Mouse (Mus musculus) forebrain, embryonic 10.5 days (tissue): ENCODE measurements around the gene Tmem238l. TPM values are rescaled to one million over a fixed set of nuclear protein-coding genes. Genes with fewer than 3 reads are reported as not detected.

ENCODE experiments used
- DNase-seq: peaks from one replicate; pipeline ENCODE4 v3.0.0-alpha.2; 2017; ENCODE audit warnings: low spot score; ENCODE audit errors: extremely low spot score
- H3K27ac ChIP-seq: fragments of 300-500 bp; sonication (generic); 2 replicates; pipeline ENCODE4 v1.5.1; 2016; ENCODE audit warnings: mild to moderate bottlenecking
- H3K27me3 ChIP-seq: fragments of 300-500 bp; sonication (generic); 2 replicates; pipeline ENCODE4 v1.6.1; 2016; ENCODE audit warnings: mild to moderate bottlenecking; ENCODE audit not compliant: poor library complexity, severe bottlenecking
- H3K36me3 ChIP-seq: fragments of 300-500 bp; sonication (generic); replicated peaks from 2 replicates; pipeline ENCODE4 v1.6.1; 2016; ENCODE audit warnings: mild to moderate bottlenecking, moderate library complexity
- H3K4me1 ChIP-seq: fragments of 300-500 bp; sonication (generic); 2 replicates; pipeline ENCODE4 v1.6.1; 2016
- H3K4me3 ChIP-seq: fragments of 300-500 bp; sonication (generic); 2 replicates; pipeline ENCODE4 v1.5.1; 2016; ENCODE audit warnings: mild to moderate bottlenecking, moderate library complexity
- H3K9me3 ChIP-seq: fragments of 300-500 bp; sonication (generic); 2 replicates; pipeline ENCODE4 v1.6.1; 2016; ENCODE audit warnings: mild to moderate bottlenecking, moderate library complexity
- WGBS: fragments of 180-500 bp; shearing (Covaris S2); methylation state at CpG from one replicate; pipeline ENCODE4 v1.1.7; 2016; 5-methylcytosine and 5-hydroxymethylcytosine counted together
- polyA plus RNA-seq: library from polyadenylated mRNA; unstranded; fragments of >200 nt; fragmentation: Nextera tagmentation; extraction: Ambion mirVana; gene quantifications from 2 replicates; pipeline ENCODE4 v1.2.1, GENCODE M21; 2016

The Tmem238l gene
- polyA plus RNA-seq, 1 experiment from 2014 or later: not detected

DNA sequence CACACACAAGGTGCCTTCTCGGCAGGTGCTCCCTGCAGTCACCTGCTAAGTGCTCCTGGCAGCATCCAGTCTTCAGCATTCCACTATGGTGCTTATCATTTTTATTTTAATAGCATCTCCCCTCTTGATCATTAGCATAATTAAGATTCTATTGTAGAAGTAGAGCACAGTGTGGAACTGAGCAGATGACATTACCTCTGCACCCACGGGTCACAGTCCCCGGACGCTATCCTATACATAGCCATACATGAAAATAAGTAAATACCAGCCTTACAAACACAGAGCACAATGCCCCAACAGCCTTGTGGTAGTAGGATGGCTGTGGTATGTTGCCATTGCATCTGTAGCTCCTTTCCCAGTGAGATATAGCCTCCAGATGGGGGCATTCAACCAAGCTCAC, 52.1 kb downstream of the Tmem238l start:
- Histone ChIP-seq H3K27ac (no peak overlapping the region), H3K4me3 (no peak overlapping the region), H3K27me3 (peaks cover 25% of the 10 kb centered on the region), H3K4me1 (peaks cover 26% of the 10 kb centered on the region), H3K36me3 (no peaks in the 10 kb centered on the region), H3K9me3 (no peaks in the 10 kb centered on the region; the same call in 1 of the 2 replicates)
- DNase-seq: no peak
- WGBS: 95% methylated on average over 4 of the region's 4 CpGs

DNA sequence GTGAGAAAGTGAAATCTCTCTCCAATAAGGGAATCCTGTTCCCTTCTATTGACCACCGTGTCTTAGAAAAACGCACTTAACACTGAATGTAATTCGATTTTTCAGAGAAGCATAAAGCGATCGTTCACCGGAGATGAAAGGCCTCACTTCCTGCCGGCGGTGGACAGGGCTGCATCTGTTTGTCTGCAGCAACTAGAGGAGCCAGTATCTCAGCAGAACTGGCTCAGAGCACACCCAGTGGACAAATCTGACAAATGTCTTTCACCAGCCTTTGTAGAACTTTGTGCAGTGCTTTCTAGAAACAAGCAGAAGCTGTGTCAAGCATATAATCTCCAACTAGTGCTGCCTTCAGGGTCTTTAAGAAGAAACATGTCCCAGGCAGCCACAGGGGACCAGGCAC, 54.0 kb downstream of the Tmem238l start:
- H3K4me3 ChIP-seq: no peak overlapping the region
- H3K27ac ChIP-seq: peak overlapping the region; percentile 60
- 15% methylated on average over 8 of the region's 8 CpGs for WGBS
- peaks cover 26% of the 10 kb centered on the region for H3K4me1 ChIP-seq
- no peak for DNase-seq
- no peaks in the 10 kb centered on the region; the same call in 1 of the 2 replicates for H3K9me3 ChIP-seq
- H3K36me3 ChIP-seq: no peaks in the 10 kb centered on the region
- H3K27me3 ChIP-seq: peaks cover 25% of the 10 kb centered on the region

DNA sequence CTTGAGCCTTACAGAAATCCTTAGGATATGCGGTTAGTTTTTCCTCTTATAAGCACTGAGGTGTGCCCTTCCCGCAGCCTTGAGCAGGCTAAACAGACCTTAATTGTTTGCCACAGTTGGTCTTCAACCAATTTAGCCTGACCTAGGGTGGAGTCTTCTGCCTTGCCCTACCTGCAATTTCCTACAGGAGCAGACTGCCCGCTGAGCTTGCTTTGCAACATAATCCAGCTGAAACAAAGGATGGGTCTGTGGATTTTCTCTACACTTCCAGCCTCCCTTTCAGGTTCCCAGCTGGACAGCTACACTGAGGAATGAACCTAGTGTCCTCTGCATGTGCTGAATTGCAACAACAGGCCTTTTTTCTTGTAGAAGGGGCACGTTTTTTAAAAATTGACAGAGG, 55.2 kb downstream of the Tmem238l start:
- 5% methylated on average over 4 of the region's 4 CpGs for WGBS
- Histone ChIP-seq H3K9me3 (no peaks in the 10 kb centered on the region), H3K27me3 (peaks cover 28% of the 10 kb centered on the region), H3K4me1 (peaks cover 26% of the 10 kb centered on the region), H3K27ac (0 out of 2 replicates have a peak overlapping the region, but pooled peaks have one; percentile 30), H3K4me3 (no peak overlapping the region), H3K36me3 (no peaks in the 10 kb centered on the region)
- no peak for DNase-seq

Other genes with a start within 250 kb of the Tmem238l start
- 0.04 TPM in 1 of 2 replicates, not detected in the other for gene Pirt, start 44.7 kb upstream of the Tmem238l start, polyA plus RNA-seq
- 0.63 and 0.86 TPM in 2 replicates for gene Tmem220, start 68.5 kb downstream of the Tmem238l start, polyA plus RNA-seq
- 28.5 TPM in 2 replicates for gene Adprm, start 96.0 kb downstream of the Tmem238l start, polyA plus RNA-seq
- gene Sco1, start 96.0 kb downstream of the Tmem238l start, polyA plus RNA-seq: 21.1 and 22.9 TPM in 2 replicates
- gene Myh3, start 121.7 kb downstream of the Tmem238l start, polyA plus RNA-seq: 0.28 and 0.37 TPM in 2 replicates
- gene Myh2, start 214.4 kb downstream of the Tmem238l start, polyA plus RNA-seq: not detected in 2 replicates
- not detected in 2 replicates for gene Myh1, start 243.4 kb downstream of the Tmem238l start, polyA plus RNA-seq